Mouse (Mus musculus): ENCODE results near the gene Hoxd4. TPM values are rescaled to one million over a fixed set of nuclear protein-coding genes. Genes with fewer than 3 reads are reported as not detected.

The Hoxd4 gene
- total RNA-seq, 1 experiment: 0.94 TPM

GRCm38 (mm10) chr2:74752431-74753174 is 40.9 kb downstream of the Hoxd4 start:
- in situ Hi-C loops (cut with MboI; ENCODE audit: low sequenced_read_pairs in 2 of 2, unreplicated experiment in 2 of 2): no loop called here
- Histone ChIP-seq H3K9ac (ENCODE audit: insufficient read depth, low read depth, low read length, poor library complexity, severe bottlenecking) (no peak overlapping the region), H3K4me1 (ENCODE audit: control insufficient read depth in 2 of 2, insufficient read depth in 2 of 2, low read length in 2 of 2, poor library complexity in 1 of 2) (peaks cover 0 to 3% of the 10 kb centered on the region in 2 experiments; a peak in 2 of 4 replicates), H3K4me3 (ENCODE audit: insufficient read depth in 1 of 2, low read depth in 1 of 2, low read length in 2 of 2, poor library complexity in 1 of 2, severe bottlenecking in 1 of 2) (peak overlapping the region; percentile 2 to 38; a peak in 3 of 4 replicates), H3K9me3 (ENCODE audit: control insufficient read depth, insufficient read depth, low read depth, low read length) (no peaks in the 10 kb centered on the region), H3K36me3 (ENCODE audit: control insufficient read depth, insufficient read depth, low read length, poor library complexity, severe bottlenecking) (no peaks in the 10 kb centered on the region), H3K27ac (ENCODE audit: insufficient read depth, low read depth, low read length, poor library complexity, severe bottlenecking) (no peak overlapping the region)
- TF ChIP-seq MAFK (IDR thresholded peaks at IDR 0.05; ENCODE audit: insufficient read depth, low read depth, low read length) (no peak), ZNF384 (IDR thresholded peaks at IDR 0.05; ENCODE audit: low read depth, low read length) (no peak), HCFC1 (IDR thresholded peaks at IDR 0.05; ENCODE audit: borderline replicate concordance, insufficient read depth, low read length) (no peak), ZC3H11A (IDR thresholded peaks at IDR 0.05; ENCODE audit: borderline replicate concordance, low read depth, low read length) (no peak), CHD2 (IDR thresholded peaks at IDR 0.05; ENCODE audit: low read depth, low read length) (no peak)
- no peak for DNase-seq (ENCODE audit: low read depth, low spot score)

GRCm38 (mm10) chr2:74753175-74753523 is 41.4 kb downstream of the Hoxd4 start:
- no peak overlapping the region for H3K9ac ChIP-seq (ENCODE audit: insufficient read depth, low read depth, low read length, poor library complexity, severe bottlenecking)
- in situ Hi-C loops (cut with MboI; ENCODE audit: low sequenced_read_pairs in 2 of 2, unreplicated experiment in 2 of 2): no loop called here
- no peak for TF ChIP-seq MAFK (IDR thresholded peaks at IDR 0.05; ENCODE audit: insufficient read depth, low read depth, low read length)
- no peak for TF ChIP-seq CHD2 (IDR thresholded peaks at IDR 0.05; ENCODE audit: low read depth, low read length)
- no peak for TF ChIP-seq HCFC1 (IDR thresholded peaks at IDR 0.05; ENCODE audit: borderline replicate concordance, insufficient read depth, low read length)
- no peak for TF ChIP-seq ZC3H11A (IDR thresholded peaks at IDR 0.05; ENCODE audit: borderline replicate concordance, low read depth, low read length)
- TF ChIP-seq ZNF384 (IDR thresholded peaks at IDR 0.05; ENCODE audit: low read depth, low read length): no peak
- no peaks in the 10 kb centered on the region for H3K36me3 ChIP-seq (ENCODE audit: control insufficient read depth, insufficient read depth, low read length, poor library complexity, severe bottlenecking)
- peaks cover 0 to 3% of the 10 kb centered on the region in 2 experiments; a peak in 2 of 4 replicates for H3K4me1 ChIP-seq (ENCODE audit: control insufficient read depth in 2 of 2, insufficient read depth in 2 of 2, low read length in 2 of 2, poor library complexity in 1 of 2)
- DNase-seq (ENCODE audit: low read depth, low spot score): no peak
- peak overlapping the region; percentile 2 to 38; a peak in 2 of 4 replicates for H3K4me3 ChIP-seq (ENCODE audit: insufficient read depth in 1 of 2, low read depth in 1 of 2, low read length in 2 of 2, poor library complexity in 1 of 2, severe bottlenecking in 1 of 2)
- H3K9me3 ChIP-seq (ENCODE audit: control insufficient read depth, insufficient read depth, low read depth, low read length): no peaks in the 10 kb centered on the region
- no peak overlapping the region for H3K27ac ChIP-seq (ENCODE audit: insufficient read depth, low read depth, low read length, poor library complexity, severe bottlenecking)

GRCm38 (mm10) chr2:74753711-74754110 is 42.0 kb downstream of the Hoxd4 start:
- H3K36me3 ChIP-seq (ENCODE audit: control insufficient read depth, insufficient read depth, low read length, poor library complexity, severe bottlenecking): no peaks in the 10 kb centered on the region
- TF ChIP-seq MAFK (IDR thresholded peaks at IDR 0.05; ENCODE audit: insufficient read depth, low read depth, low read length): no peak
- TF ChIP-seq ZC3H11A (IDR thresholded peaks at IDR 0.05; ENCODE audit: borderline replicate concordance, low read depth, low read length): no peak
- TF ChIP-seq HCFC1 (IDR thresholded peaks at IDR 0.05; ENCODE audit: borderline replicate concordance, insufficient read depth, low read length): no peak
- no peak for TF ChIP-seq ZNF384 (IDR thresholded peaks at IDR 0.05; ENCODE audit: low read depth, low read length)
- TF ChIP-seq CHD2 (IDR thresholded peaks at IDR 0.05; ENCODE audit: low read depth, low read length): no peak
- in situ Hi-C loops (cut with MboI; ENCODE audit: low sequenced_read_pairs in 2 of 2, unreplicated experiment in 2 of 2): no loop called here
- H3K9me3 ChIP-seq (ENCODE audit: control insufficient read depth, insufficient read depth, low read depth, low read length): no peaks in the 10 kb centered on the region
- H3K4me1 ChIP-seq (ENCODE audit: control insufficient read depth in 2 of 2, insufficient read depth in 2 of 2, low read length in 2 of 2, poor library complexity in 1 of 2): peaks cover 0 to 3% of the 10 kb centered on the region in 2 experiments; a peak in 2 of 4 replicates
- H3K27ac ChIP-seq (ENCODE audit: insufficient read depth, low read depth, low read length, poor library complexity, severe bottlenecking): no peak overlapping the region
- H3K9ac ChIP-seq (ENCODE audit: insufficient read depth, low read depth, low read length, poor library complexity, severe bottlenecking): no peak overlapping the region
- no peak for DNase-seq (ENCODE audit: low read depth, low spot score)
- no peak overlapping the region for H3K4me3 ChIP-seq (ENCODE audit: insufficient read depth in 1 of 2, low read depth in 1 of 2, low read length in 2 of 2, poor library complexity in 1 of 2, severe bottlenecking in 1 of 2)

GRCm38 (mm10) chr2:74760146-74760545 is 48.4 kb downstream of the Hoxd4 start:
- Histone ChIP-seq H3K9ac (ENCODE audit: insufficient read depth, low read depth, low read length, poor library complexity, severe bottlenecking) (no peak overlapping the region), H3K27ac (ENCODE audit: insufficient read depth, low read depth, low read length, poor library complexity, severe bottlenecking) (no peak overlapping the region), H3K4me3 (ENCODE audit: insufficient read depth in 1 of 2, low read depth in 1 of 2, low read length in 2 of 2, poor library complexity in 1 of 2, severe bottlenecking in 1 of 2) (no peak overlapping the region), H3K9me3 (ENCODE audit: control insufficient read depth, insufficient read depth, low read depth, low read length) (no peaks in the 10 kb centered on the region), H3K36me3 (ENCODE audit: control insufficient read depth, insufficient read depth, low read length, poor library complexity, severe bottlenecking) (no peaks in the 10 kb centered on the region), H3K4me1 (ENCODE audit: control insufficient read depth in 2 of 2, insufficient read depth in 2 of 2, low read length in 2 of 2, poor library complexity in 1 of 2) (no peaks in the 10 kb centered on the region)
- in situ Hi-C loops (cut with MboI; ENCODE audit: low sequenced_read_pairs in 2 of 2, unreplicated experiment in 2 of 2): no loop called here
- TF ChIP-seq HCFC1 (IDR thresholded peaks at IDR 0.05; ENCODE audit: borderline replicate concordance, insufficient read depth, low read length) (no peak), MAFK (IDR thresholded peaks at IDR 0.05; ENCODE audit: insufficient read depth, low read depth, low read length) (no peak), ZC3H11A (IDR thresholded peaks at IDR 0.05; ENCODE audit: borderline replicate concordance, low read depth, low read length) (no peak), CHD2 (IDR thresholded peaks at IDR 0.05; ENCODE audit: low read depth, low read length) (no peak), ZNF384 (IDR thresholded peaks at IDR 0.05; ENCODE audit: low read depth, low read length) (no peak)
- DNase-seq (ENCODE audit: low read depth, low spot score): no peak
